Mouse (Mus musculus) adrenal gland, postnatal 14 days (tissue): ENCODE results near the gene Mnt. TPM values are rescaled to one million over a fixed set of nuclear protein-coding genes. Genes with fewer than 3 reads are reported as not detected.

Source experiments
- microRNA-seq, 2 experiments: library from miRNA; unstranded; fragments of <30 nt; microRNA quantifications; one replicate each; pipeline ENCODE4 v1.2.0; 2021
- total RNA-seq: library from RNA; stranded (reverse); gene quantifications from 2 replicates; pipeline ENCODE4 v1.2.3, GENCODE M21; 2021

Gene Mnt
- total RNA-seq, 1 experiment from 2014 or later, result 22.8 TPM

Small RNA genes within 50 kb of the gene (microRNA-seq; reads per million reads assigned to microRNA genes)
- gene Mir6926, result 0 to 0.43 reads per million in 2 experiments

Other genes starting within 250 kb of the Mnt start
- 12.6 and 12.8 TPM in 2 replicates for gene Rap1gap2, start 220.0 kb upstream of the Mnt start, total RNA-seq
- 2.9 and 3.1 TPM in 2 replicates for gene Ccdc92b, start 211.3 kb upstream of the Mnt start, total RNA-seq
- gene Cluh, start 181.4 kb upstream of the Mnt start, total RNA-seq, result 245 and 246 TPM in 2 replicates
- 140 and 142 TPM in 2 replicates for gene Pafah1b1, start 106.2 kb upstream of the Mnt start, total RNA-seq
- gene Mettl16, start 60.1 kb upstream of the Mnt start, total RNA-seq, result 24.1 and 29.2 TPM in 2 replicates
- 21.3 and 22.4 TPM in 2 replicates for gene Sgsm2, start 66.1 kb downstream of the Mnt start, total RNA-seq
- gene Tsr1, start 67.2 kb downstream of the Mnt start, total RNA-seq, result 42.1 and 44.6 TPM in 2 replicates
- gene Smg6, start 94.9 kb downstream of the Mnt start, total RNA-seq, result 21.9 and 23.1 TPM in 2 replicates
- 50.6 and 51.5 TPM in 2 replicates for gene Srr, start 95.0 kb downstream of the Mnt start, total RNA-seq